Mouse (Mus musculus): ENCODE results near the gene Slc16a1.
"Not testable (repeated sequence)": the region's sequence is repeated elsewhere in the genome, so short reads cannot be mapped to it uniquely, and the experiment has no call there.

The Slc16a1 gene

DNA sequence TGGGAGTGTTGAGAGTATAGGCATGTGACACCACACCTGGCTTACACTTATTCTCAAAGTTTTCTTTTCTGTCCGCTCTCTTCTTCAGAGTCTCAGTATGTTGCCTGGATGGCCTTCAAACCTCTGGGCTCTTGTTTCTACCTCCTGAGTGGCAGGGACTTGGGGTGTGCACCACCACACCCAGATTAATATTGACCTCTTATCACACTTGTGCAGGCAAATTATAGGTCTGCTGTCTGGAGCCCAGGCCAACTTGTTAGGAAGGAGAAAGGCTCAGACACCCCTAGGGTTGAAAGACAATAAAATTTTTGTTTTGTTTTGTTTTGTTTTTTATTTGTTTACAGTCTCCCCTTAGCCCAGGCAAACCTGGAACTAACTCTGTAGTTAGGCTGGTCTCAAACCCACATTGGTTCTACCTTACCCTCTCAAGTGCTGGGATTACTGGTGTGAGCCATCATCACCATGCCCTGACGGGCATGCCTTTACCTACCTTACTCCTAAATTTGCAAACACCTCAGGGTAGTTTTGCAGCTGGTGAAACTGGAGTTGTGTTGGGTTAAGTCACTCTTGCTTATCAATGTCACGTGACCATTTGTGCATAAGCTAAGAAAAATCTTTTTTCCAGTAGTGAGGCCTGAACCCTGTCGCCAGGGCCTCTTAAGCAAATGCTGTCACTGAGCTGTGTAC is 35.3 kb downstream of the Slc16a1 start:
- CTCF ChIA-PET: no interaction called here

DNA sequence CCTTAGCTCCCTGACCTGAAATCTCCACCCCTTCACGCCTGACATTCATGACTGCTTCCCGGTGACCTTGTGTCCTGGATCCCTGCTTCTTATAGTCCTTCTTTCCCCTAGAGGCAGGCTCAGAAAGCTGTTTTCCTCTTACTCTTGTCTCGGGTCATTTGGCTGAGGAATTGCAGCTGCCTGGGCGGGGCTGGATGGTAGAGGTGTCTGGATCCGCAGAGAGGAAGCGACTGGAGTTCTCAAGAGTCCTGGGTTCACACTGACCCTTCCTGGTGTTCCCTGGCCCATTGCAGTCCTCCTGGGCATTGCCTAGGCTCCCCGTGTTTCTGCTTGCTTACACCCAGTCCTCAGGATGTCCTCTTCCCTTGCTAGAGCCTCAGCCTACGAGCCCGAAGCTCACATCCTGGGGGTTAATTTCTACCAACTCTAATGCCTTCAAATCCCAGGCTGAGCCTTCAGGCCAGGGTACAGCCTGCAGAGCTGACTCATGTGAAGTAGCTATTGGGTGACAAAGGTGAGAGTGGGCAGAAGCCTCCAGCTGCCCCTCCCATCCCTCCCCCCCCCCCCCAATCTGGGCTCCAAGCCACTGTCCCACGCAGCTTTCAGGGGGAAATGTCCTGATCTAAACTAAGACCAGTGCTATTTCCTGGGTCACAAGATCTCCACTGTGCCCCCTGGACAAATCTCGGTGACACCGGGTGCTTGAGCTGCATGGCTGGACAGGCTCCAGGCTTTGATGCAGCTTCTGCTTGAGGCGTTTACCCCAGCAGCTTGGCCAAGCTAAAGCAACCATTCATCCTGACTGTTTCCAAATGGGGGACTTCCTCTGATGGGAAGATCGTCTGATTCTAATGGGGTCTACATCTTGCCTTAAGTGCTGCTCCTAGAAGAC is 36.1 kb downstream of the Slc16a1 start:
- CTCF ChIA-PET: interaction anchor here (0.6 to 1.0 kb wide), 2 partner anchors 226 to 232 kb away, joined by 3 to 4 read pairs; no protein-coding TSS in a partner anchor

DNA sequence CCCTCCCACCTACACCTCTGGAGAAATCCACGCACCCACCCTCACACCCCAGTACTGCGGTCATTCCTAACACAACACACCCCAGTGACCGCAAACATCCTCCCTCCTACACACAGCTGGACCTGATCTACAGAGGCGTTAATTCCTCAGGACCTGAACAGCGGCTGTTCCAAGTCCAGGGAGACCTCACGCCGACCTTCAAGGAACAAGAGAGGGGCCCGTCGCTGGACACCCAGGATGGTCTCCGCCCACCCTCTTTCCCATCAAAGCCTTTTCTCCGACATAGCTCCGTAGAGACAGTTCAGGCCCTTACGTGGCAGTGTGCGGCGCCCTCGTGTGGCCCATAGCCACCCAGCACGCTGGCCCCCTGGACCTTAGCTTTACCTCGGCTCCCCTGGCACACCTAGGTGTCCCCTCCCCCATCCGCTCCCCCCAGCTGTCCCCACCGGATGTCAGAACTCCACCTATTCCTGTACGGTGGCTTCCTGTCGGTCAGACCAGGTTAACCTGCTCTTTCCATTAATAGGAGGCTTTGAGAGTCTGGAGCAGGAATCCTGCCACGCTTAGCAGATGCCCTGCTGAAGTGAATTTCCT is 36.9 kb downstream of the Slc16a1 start:
- CTCF ChIA-PET: interaction anchor here (0.6 to 1.0 kb wide), 2 partner anchors 225 to 233 kb away, joined by 3 to 4 read pairs; no protein-coding TSS in a partner anchor

DNA sequence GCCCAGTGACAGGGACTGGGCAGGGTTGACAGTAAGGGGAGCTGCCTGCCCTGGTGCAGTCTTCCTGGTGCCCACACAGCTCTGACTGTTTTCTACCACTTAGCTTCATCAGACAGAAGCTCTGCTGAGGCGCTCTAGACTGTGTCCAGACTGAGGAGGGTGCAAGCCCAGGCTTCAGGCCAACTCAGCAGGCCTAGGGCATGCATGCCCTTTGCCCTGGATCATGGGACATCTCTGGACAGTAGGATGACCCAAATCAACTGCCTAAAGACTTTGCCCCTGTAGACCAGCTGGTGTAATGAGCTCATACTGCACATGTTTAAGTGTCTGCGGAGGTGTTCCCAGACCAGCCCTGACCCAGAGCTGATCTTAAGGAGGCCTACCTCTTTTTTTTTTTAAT is 39.3 kb downstream of the Slc16a1 start:
- CTCF ChIA-PET: interaction anchor here (0.6 kb wide), 1 partner anchor 1289 kb away, joined by 8 read pairs; no protein-coding TSS in a partner anchor

DNA sequence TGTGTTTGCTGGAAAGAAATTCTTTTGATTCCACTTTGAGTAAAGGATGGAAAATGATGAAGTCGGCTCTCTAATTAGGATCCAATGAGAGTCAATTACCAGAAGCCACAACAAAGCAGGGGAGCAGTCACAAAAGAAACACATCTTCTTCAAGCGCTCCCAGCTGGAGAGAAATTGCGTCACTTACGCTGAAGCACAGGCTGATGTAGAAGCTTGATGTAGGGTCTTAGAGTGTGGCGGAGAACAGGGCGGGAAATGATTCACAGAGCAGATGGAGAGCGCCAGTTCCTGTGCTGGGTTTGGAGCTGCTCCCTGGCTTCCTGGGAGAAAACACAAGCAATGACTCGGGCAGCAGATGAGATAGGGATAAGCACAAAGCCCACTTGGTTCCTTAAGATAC is 40.4 kb downstream of the Slc16a1 start:
- CTCF ChIA-PET: interaction anchor here (0.6 kb wide), 1 partner anchor 75 kb away, joined by 5 read pairs; no protein-coding TSS in a partner anchor

DNA sequence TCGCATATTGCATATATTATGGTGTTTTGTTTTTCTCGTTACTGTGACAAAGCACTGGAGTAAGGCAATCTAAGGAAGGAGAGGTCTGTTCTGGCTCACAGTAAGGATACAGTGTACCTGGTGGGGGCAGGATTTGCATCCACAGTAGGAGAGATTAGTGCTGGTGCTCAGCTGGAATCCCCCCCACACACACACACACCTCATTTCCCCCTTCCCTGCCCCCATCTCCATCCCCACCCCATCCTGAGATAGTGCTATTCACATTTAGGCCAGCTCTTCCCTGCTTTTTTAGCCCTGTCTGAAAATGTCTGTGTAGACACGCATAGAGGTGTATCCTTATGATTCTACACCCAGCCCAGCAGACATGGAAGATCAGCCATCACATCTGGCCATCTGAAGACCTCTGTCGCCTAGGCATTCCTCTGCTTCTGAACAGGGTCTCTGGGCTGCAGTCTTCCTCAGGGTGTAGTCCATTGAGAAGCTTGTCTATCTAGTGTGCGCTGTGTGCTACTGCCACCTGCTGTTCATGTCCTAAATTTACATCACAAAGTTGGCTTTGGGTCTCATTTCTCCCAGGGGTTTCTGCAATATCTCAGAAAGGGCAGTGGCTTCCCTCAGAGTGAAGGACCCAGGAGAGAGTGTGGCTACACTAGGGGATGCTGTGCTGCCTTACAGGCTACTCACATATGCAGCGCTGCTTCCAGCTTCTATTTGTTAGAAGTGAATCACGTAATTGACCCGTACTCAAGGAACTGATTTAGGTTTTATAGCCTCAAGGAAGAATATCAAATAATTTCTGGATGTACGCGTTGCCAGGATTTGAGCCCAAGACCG is 44.4 kb downstream of the Slc16a1 start:
- CTCF ChIA-PET: interaction anchor here (0.8 kb wide), 1 partner anchor 74 kb away, joined by 3 read pairs; no protein-coding TSS in a partner anchor

DNA sequence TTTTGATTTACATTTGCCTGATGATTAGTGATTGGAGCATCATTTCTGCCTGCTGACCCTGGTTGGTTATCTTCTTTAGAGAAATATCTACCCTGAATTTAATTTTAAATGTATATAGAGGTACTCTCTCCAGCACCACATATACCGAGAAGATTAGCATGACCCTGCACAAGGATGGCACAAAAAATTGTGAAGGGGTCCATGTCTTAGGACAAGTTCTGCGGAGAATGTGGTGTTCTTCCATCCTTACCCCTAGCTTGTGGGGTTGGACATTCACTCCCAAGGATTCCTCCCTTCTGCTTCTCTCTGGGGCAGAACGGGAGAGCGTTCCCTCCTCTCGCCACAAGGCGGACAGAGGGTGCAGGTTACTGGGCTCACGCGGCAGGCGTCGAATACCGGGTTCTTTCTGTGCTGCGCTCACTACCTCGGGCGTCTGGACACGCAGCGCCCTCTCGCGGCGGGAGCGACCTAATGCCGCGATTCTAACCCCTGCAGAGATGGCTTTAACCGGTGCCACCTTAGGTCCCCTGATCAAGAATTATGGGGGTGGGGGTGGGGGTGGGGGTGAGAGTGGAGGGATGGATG is 62.4 kb downstream of the Slc16a1 start:
- CTCF ChIA-PET: no interaction called here

DNA sequence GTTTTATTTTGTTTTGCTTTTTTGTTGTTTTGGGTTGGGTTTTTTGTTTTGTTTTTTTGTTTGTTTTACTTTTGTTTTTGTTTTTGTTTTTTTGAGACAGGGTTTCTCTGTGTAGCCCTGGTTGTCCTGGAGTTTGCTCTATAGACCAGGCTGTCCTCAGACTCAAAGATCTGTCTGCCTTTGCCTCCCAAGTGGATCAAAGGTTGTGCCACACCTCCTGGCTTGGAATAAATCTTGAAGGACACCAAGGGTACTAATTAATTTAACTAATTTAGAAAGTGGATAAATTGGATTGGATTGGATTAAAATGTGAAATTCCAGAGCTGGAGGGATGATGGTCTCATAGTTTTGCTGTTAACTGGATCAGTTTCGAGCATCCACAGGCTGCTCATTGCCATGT is 63.3 kb downstream of the Slc16a1 start:
- CTCF ChIA-PET: no interaction called here

DNA sequence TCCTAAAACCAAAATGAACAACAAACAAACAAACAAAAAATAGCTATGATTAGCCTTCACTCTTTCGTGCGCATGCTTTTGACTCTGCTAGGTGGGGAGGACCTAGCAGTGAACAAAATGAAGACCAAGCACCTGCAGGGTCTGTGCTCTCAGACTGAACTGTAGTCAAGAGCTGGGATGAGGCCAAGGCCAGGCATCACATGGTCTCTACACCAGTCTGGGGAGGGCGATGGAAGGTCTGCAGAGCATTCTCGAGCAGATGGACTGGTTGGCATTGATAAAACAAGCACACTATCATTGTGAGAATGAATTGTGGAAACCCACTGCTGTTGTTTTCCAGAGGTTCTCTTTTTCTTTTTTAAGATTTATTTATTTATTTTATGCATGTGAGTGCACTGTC is 65.5 kb downstream of the Slc16a1 start:
- CTCF ChIA-PET: no interaction called here

DNA sequence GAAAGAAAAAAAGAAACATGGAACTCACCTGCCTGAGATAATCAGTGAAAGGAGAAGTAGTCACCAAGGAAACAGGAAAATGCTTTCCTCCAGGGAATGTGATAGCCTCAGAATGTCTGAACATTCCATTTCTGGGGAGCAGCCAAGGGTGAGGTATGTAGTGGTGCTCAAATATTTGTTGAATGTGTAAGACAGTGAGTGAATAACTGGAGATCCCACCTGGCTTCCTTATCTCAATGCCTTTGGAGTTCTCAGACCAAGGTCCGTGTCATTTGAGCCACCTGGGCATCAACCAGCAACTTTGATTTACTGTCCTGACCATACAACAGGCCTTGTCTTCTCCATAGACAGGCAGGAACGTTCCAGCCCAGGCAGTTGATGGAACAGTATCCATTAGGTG is 68.0 kb downstream of the Slc16a1 start:
- CTCF ChIA-PET: no interaction called here

DNA sequence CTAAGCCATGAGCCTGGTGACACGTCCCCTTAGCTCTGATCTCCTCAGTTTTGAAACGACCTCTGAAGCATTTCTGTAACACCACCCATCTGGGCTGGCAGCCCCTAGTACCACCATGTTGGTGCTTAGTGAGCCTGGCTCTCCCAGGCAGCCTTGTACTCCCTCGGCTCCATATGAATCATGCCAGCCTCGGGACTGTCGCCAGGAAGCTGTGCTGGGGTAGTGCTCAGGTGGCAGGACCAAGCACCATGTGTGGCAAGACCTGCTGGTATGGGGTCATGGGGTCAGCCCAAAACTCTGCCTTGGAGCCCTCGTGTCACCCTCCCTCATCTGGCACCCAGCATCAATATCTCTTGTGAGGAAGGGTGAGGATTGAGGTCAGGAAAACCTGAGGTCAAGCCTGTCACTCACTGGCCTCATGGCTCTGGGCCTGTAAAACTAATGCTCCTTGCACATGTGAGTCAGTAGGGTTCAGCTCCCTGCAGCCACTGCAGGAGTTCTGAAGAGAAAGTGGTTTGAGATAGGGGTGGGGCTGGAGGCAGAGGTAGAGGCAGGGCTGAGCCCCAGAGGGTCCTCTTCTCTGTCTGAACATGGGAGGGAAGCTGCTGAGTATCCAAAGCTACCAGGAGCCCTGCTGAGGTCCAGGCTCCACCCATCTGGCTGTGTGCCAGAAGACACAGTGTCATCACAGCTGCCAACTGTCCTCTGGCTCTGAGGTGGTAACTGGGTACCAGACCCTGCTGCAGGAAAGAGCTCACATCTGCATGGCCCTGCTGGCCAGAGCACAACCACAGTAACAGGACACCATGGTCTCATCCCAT is 68.7 kb downstream of the Slc16a1 start:
- CTCF ChIA-PET: not testable (repeated sequence)

DNA sequence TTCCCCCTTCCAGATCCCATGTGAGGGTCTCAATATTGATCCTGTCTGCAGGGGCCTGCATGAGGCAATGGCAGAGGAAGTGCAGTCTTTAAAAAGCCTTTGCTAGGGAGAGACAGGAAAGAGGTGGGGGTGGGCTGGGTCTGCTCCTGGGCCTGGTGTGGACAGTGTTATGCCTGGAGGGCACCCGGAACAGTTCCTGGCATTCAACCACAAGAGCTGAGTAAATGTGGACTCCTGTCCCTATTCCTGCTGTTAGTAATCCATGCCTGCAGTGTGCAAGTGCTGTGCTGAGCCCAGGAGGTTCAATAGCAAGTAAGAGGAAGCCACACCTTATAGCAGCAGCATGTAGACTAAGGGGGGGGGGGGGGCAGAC is 69.3 kb downstream of the Slc16a1 start:
- CTCF ChIA-PET: not testable (repeated sequence)

Data from spleen, embryonic (tissue).